Mouse (Mus musculus) hindbrain, postnatal 0 days (tissue): ENCODE measurements around the gene Ccsap. TPM values are rescaled to one million over a fixed set of nuclear protein-coding genes. Genes with fewer than 3 reads are reported as not detected.

Source experiments
- ATAC-seq: fragments of 200-750 bp; cut with Nextera tagmentation; 2 replicates; pipeline ENCODE4 v1.8.0; 2017; ENCODE audit warnings: mild to moderate bottlenecking, moderate TSS enrichment, moderate library complexity
- DNase-seq: peaks from one replicate; pipeline ENCODE4 v3.0.0-alpha.2; 2015; ENCODE audit warnings: low spot score
- H3K27ac ChIP-seq: fragments of 300-500 bp; sonication (generic); 2 replicates; pipeline ENCODE4 v1.5.1; 2014; ENCODE audit warnings: mild to moderate bottlenecking
- H3K27me3 ChIP-seq: fragments of 300-500 bp; sonication (generic); 2 replicates; pipeline ENCODE4 v1.6.1; 2014; ENCODE audit warnings: low read length, mixed read lengths; ENCODE audit not compliant: insufficient read depth
- H3K36me3 ChIP-seq: fragments of 300-500 bp; sonication (generic); 2 replicates; pipeline ENCODE4 v1.6.1; 2014; ENCODE audit warnings: low read length, mixed read lengths; ENCODE audit not compliant: insufficient read depth
- H3K4me1 ChIP-seq: fragments of 300-500 bp; sonication (generic); 2 replicates; pipeline ENCODE4 v1.6.1; 2014; ENCODE audit warnings: antibody characterized with exemption, low read length, mixed read lengths; ENCODE audit not compliant: insufficient read depth
- H3K4me2 ChIP-seq: fragments of 300-500 bp; sonication (generic); 2 replicates; pipeline ENCODE4 v1.6.1; 2014; ENCODE audit warnings: low read depth, mild to moderate bottlenecking, low read length, moderate library complexity, mixed read lengths
- H3K4me3 ChIP-seq: fragments of 300-500 bp; sonication (generic); 2 replicates; pipeline ENCODE4 v1.5.1; 2014; ENCODE audit warnings: low read length
- H3K9ac ChIP-seq: fragments of 300-500 bp; sonication (generic); replicated peaks from 2 replicates; pipeline ENCODE4 v1.6.1; 2014; ENCODE audit warnings: mild to moderate bottlenecking, low read length, moderate library complexity, mixed read lengths
- H3K9me3 ChIP-seq: fragments of 300-500 bp; sonication (generic); 2 replicates; pipeline ENCODE4 v1.6.1; 2016; ENCODE audit warnings: low read length, mixed read lengths
- CTCF ChIP-seq: IDR thresholded peaks from 2 replicates; pipeline ENCODE4 v1.5.1; 2016; ENCODE audit warnings: antibody characterized with exemption, control low read depth, low read depth
- WGBS: fragments of 180-500 bp; shearing (Covaris S2); extraction: QIAGEN DNeasy Blood & Tissue Kit; methylation state at CpG from one replicate; pipeline ENCODE4 v1.1.7; 2014; 5-methylcytosine and 5-hydroxymethylcytosine counted together
- polyA plus RNA-seq: library from polyadenylated mRNA; unstranded; fragments of >200 nt; fragmentation: Nextera tagmentation; extraction: Ambion mirVana; gene quantifications from 2 replicates; pipeline ENCODE4 v1.2.1, GENCODE M21; 2015
- total RNA-seq: library from RNA; depleted of rRNA; stranded (reverse); fragments of >200 nt; gene quantifications from 2 replicates; pipeline ENCODE4 v1.2.3, GENCODE M21; 2014

Ccsap gene
- total and polyA plus RNA-seq, 2 experiments from 2014 or later, result 6.4 to 13.4 TPM

DNA sequence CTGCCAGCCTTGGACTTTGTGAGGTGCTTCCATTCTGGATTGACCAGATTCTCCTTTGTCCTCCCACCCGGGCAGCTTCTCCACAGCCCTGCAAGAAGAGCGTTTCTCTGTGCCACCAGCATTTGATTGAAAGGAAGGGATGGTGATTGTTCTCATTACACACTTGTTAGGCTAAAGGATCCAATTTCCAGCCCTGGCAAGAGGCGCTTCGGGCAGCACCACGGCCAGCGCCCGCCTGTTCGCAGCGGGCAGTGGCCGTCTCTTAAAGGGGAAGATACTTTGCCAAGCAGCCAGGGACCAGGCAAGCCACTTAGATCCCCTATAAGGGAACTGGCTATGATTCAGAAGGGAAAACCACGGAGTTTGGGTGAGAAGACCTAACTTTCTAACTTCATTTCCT lies 31.3 kb upstream of the Ccsap start:
- peak; percentile 76 for DNase-seq

DNA sequence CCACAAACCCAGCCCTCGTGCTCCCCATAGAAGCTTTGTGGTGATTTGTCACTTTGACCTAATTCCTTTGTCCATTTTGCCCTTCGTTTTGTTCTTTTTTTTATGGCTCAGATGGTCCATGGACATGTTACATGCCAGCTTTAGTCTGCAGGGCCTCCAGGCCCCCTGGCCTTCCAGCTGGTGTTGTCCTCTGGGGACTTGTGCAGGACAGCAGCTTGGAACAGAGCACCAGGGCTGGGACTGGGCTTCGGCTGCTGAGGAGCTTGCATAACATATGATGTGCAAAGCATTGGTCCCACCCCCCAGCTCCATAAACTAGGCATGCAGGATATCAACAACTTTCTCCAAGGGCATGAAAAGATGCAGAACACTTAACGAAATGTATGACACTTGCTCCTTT lies 29.8 kb upstream of the Ccsap start:
- Histone ChIP-seq H3K36me3 (no peaks in the 10 kb centered on the region), H3K9me3 (no peaks in the 10 kb centered on the region), H3K27me3 (peaks cover 19% of the 10 kb centered on the region), H3K27ac (no peak overlapping the region), H3K9ac (no peak overlapping the region), H3K4me1 (peaks cover 11% of the 10 kb centered on the region), H3K4me2 (no peak overlapping the region), H3K4me3 (no peak overlapping the region)
- TF ChIP-seq CTCF, result no peak
- no peak for DNase-seq
- ATAC-seq, result no peak
- 64% methylated on average over 4 of the region's 4 CpGs for WGBS

More for the DNA sequence above, 31.3 kb upstream of the Ccsap start:
- H3K4me2 ChIP-seq, result peak overlapping the region; percentile 69
- no peaks in the 10 kb centered on the region for H3K9me3 ChIP-seq
- H3K36me3 ChIP-seq, result no peaks in the 10 kb centered on the region
- H3K4me3 ChIP-seq, result peak overlapping the region; percentile 39
- ATAC-seq, result no peak
- no peak for TF ChIP-seq CTCF
- peaks cover 25% of the 10 kb centered on the region for H3K27me3 ChIP-seq
- peak overlapping the region; percentile 55 for H3K9ac ChIP-seq
- peak overlapping the region; percentile 77; the same call in 1 of the 2 replicates for H3K27ac ChIP-seq
- WGBS, result under 1% methylated on average over 11 of the region's 11 CpGs
- H3K4me1 ChIP-seq, result peaks cover 11% of the 10 kb centered on the region

DNA sequence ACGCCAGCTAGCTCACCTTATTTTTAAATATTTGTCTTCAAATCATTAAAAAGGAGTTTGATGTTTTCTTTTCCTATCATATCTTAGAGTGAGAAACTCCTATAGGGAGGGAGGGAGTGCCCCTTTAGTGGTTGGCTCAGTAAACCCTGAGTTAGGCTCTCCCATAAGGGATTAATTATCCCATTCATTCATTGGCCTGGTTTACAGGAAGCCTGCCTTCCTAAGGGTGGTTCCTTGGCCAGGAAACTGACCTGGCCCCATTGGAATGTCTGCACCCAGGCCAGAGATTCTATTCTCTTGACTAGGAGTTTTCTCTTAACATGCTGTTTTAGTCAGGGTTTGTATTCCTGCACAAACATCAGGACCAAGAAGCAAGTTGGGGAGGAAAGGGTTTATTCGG lies 27.9 kb upstream of the Ccsap start:
- TF ChIP-seq CTCF, result no peak
- H3K27ac ChIP-seq, result no peak overlapping the region
- no peak overlapping the region for H3K4me2 ChIP-seq
- H3K9me3 ChIP-seq, result no peaks in the 10 kb centered on the region
- no peak overlapping the region for H3K4me3 ChIP-seq
- DNase-seq (no peak), ATAC-seq (no peak)
- H3K36me3 ChIP-seq, result no peaks in the 10 kb centered on the region
- 89% methylated on average over 2 of the region's 2 CpGs for WGBS
- peaks cover 20% of the 10 kb centered on the region for H3K4me1 ChIP-seq
- peaks cover 10% of the 10 kb centered on the region; the same call in 1 of the 2 replicates for H3K27me3 ChIP-seq
- H3K9ac ChIP-seq, result no peak overlapping the region

DNA sequence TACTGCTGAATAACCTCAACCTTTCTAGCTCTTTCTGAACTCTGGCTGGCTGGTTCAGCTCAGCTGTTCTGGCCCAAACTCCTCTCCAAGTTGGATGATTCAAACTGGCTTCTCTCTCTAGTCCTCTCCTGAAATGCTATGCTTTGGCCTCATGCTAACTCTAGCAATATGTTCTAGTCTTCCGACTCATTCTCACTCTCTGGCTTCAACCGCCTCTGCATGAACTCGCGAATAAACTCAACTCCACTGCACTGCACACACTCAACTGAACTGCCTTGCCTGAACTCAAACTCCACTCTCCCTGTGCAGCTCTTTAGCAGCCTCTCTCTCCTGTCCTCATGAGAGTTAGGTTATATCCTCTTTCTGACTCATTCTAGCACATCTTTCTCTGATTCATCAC lies 27.2 kb upstream of the Ccsap start:
- Histone ChIP-seq H3K4me2 (no peak overlapping the region), H3K9ac (no peak overlapping the region), H3K4me1 (peaks cover 15% of the 10 kb centered on the region), H3K27ac (no peak overlapping the region), H3K9me3 (no peaks in the 10 kb centered on the region), H3K36me3 (no peaks in the 10 kb centered on the region), H3K4me3 (no peak overlapping the region), H3K27me3 (0 out of 2 replicates have a peak, but pooled peaks cover 6% of the 10 kb centered on the region)
- DNase-seq (no peak), ATAC-seq (no peak)
- no peak for TF ChIP-seq CTCF
- 93% methylated on average over 4 of the region's 4 CpGs for WGBS

DNA sequence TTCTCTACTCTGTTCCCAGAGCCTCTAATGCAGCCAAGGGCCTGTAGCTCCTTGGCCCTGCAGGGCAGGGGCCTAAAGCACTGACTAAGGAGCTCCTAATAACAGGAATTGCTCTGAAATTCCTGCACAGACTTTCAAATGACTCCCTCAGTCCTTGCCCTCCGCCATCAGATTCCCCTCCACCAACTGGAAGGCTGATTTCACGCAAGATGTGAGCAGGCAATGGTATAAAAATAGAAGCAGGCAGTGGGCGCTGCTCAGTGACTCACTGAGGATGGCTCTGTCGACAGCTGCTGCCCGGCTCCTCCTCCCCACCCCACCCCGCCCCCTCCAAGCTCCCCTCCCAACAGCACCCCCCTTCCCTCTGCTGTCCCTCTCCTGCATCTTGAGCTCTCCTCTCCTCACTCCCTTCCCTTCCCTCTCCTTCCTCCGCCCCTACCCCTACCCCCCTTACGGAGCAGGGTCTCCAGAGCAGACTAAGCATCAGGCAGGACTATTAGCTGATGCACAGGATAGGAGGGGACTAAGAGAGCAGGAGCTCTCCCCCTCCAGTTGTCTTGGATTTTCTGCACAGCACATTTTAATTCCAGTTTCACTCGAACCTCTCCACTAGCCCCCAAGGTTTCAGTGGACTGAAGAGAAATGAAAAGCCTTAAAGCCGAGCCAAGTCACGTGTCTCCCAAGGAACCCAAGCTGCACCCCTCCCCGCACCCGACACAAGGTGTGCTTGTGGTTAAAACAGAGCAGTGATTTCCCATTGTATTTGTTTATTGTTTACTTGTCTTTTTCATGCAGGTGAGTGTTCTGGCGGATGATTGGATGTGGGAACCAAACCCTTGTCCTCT lies 24.9 kb upstream of the Ccsap start:
- peaks cover 9% of the 10 kb centered on the region; the same call in 1 of the 2 replicates for H3K4me1 ChIP-seq
- 7% methylated on average over 13 of the region's 14 CpGs for WGBS
- H3K4me2 ChIP-seq, result peak overlapping the region; percentile 33
- TF ChIP-seq CTCF, result no peak
- peak; percentile 80 for DNase-seq
- H3K27ac ChIP-seq, result peak overlapping the region; percentile 87
- ATAC-seq, result peak; percentile 93
- H3K27me3 ChIP-seq, result 0 out of 2 replicates have a peak, but pooled peaks cover 6% of the 10 kb centered on the region
- H3K9ac ChIP-seq, result no peak overlapping the region
- no peaks in the 10 kb centered on the region for H3K36me3 ChIP-seq
- no peak overlapping the region; the same call in 1 of the 2 replicates for H3K4me3 ChIP-seq
- H3K9me3 ChIP-seq, result no peaks in the 10 kb centered on the region

DNA sequence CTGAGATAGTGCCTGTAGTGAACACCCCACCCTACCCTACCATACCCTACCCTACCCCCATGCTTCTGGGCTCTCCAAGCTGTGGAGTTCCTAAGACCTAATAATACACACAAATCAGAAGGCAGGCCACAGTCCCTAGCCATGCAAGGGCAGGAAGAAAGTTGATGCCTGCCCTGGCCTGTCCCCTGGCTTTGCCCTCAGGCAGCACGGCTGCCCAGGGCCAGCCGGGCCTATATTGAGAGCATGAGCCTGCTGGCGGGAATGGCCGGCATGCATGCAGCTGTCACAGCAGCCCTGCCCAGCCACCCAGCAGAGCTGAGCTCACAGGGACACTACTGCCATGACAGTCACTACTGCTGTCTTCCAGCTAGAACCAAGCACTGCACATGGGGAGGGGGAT lies 23.1 kb upstream of the Ccsap start:
- Histone ChIP-seq H3K4me2 (no peak overlapping the region), H3K4me1 (peaks cover 9% of the 10 kb centered on the region; the same call in 1 of the 2 replicates), H3K27ac (no peak overlapping the region), H3K9me3 (no peaks in the 10 kb centered on the region), H3K9ac (no peak overlapping the region), H3K36me3 (no peaks in the 10 kb centered on the region), H3K4me3 (no peak overlapping the region), H3K27me3 (no peaks in the 10 kb centered on the region)
- TF ChIP-seq CTCF, result no peak
- no peak for ATAC-seq
- WGBS, result 65% methylated on average over 4 of the region's 4 CpGs
- DNase-seq, result no peak

DNA sequence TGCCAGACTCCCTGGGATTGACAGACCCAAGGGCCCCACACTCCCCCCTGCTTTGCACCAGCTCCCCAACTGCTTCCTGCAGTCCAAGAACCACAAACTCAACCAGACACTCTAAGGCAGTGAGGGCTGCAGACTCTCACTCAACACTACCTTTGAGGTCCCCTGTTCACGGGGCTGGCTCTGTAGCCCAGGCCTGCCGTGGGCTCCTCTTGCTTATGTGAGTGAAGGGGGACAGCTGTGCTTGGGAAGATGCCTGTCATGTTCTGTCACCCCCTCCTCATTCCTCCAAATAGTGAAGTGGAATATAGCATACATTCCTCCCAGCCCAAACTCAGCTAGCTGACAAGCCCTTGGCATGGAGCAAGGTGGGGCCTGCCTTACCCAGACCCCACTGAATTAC lies 22.4 kb upstream of the Ccsap start:
- DNase-seq, result no peak
- no peak for TF ChIP-seq CTCF
- Histone ChIP-seq H3K27me3 (no peaks in the 10 kb centered on the region), H3K9ac (no peak overlapping the region), H3K36me3 (no peaks in the 10 kb centered on the region), H3K4me3 (no peak overlapping the region), H3K9me3 (no peaks in the 10 kb centered on the region), H3K4me2 (no peak overlapping the region), H3K27ac (no peak overlapping the region), H3K4me1 (peaks cover 9% of the 10 kb centered on the region; the same call in 1 of the 2 replicates)
- WGBS, result 72% methylated on average over 2 of the region's 2 CpGs
- ATAC-seq, result no peak
